Mouse (Mus musculus): ENCODE measurements around the gene Gm2056. TPM values are rescaled to one million over a fixed set of nuclear protein-coding genes. Genes with fewer than 3 reads are reported as not detected.

The Gm2056 gene
- polyA plus RNA-seq (2014; fragmentation: Illumina TruSeq; extraction: RNeasy Lipid Tissue Mini Kit (QIAGEN cat#74804); ENCODE audit: low read depth, low replicate concordance): not detected

DNA sequence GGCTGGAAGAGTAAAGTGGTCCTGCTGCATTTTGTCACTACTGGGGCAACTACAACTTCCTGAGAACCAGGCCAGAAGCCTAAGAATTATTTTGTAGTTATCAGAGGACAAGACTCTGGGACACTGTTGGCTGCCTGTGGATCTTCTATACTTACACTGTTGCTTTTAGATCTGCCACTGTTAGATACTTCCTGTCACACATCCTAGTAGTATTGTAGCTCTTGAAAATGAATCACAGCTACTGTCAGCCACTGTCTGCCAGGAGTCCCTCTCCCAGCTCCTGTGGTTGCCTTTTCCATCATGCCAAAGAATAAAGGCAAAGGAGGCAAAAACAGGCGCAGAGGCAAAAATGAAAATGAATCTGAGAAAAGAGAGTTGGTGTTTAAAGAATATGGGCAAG, at the start of gene Gm2056:
Gene Gm2056, plus strand, starts transcription at position 301 of the 400 bp plus-strand sequence.

DNA sequence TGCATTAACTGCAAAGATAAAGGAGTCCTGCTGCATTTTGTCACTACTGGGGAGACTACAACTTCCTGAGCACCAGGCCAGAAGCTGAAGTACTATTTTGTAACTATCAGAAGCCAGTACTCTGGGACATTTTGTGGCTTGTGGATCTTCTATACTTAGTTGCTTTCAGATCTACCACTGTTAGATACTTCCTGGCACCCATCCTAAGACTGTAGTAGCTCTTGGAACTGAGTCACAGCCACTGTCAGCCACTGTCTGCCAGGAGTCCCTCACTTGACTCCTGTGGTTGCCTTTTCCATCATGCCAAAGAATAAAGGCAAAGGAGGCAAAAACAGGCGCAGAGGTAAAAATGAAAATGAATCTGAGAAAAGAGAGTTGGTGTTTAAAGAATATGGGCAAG, 15.3 kb upstream of the Gm2056 start, which contains the start of gene Gm2075:
Gene Gm2075, plus strand, starts transcription at position 301 of the 400 bp plus-strand sequence.

DNA sequence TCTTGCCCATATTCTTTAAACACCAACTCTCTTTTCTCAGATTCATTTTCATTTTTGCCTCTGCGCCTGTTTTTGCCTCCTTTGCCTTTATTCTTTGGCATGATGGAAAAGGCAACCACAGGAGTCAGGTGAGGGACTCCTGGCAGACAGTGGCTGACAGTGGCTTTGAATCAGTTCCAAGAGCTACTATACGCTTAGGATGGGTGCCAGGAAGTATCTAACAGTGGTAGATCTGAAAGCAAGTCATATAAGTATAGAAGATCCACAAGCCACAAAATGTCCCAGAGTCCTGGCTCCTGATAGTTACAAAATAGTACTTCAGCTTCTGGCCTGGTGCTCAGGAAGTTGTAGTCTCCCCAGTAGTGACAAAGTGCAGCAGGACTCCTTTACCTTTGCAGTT, 8.1 kb upstream of the Gm2056 start, which contains the start of gene Gm6803:
Gene Gm6803, minus strand, starts transcription at position 101 of the 400 bp plus-strand sequence.

Other genes starting within 250 kb of the Gm2056 start
- not detected for gene Gm21936, start 231.5 kb upstream of the Gm2056 start, polyA plus RNA-seq (2014; fragmentation: Illumina TruSeq; extraction: RNeasy Lipid Tissue Mini Kit (QIAGEN cat#74804); ENCODE audit: low read depth, low replicate concordance)
- gene BB287469, start 210.4 kb upstream of the Gm2056 start, polyA plus RNA-seq (2014; fragmentation: Illumina TruSeq; extraction: RNeasy Lipid Tissue Mini Kit (QIAGEN cat#74804); ENCODE audit: low read depth, low replicate concordance): not detected
- not detected for gene Gm2001, start 184.7 kb upstream of the Gm2056 start, polyA plus RNA-seq (2014; fragmentation: Illumina TruSeq; extraction: RNeasy Lipid Tissue Mini Kit (QIAGEN cat#74804); ENCODE audit: low read depth, low replicate concordance)
- not detected for gene Gm2016, start 152.9 kb upstream of the Gm2056 start, polyA plus RNA-seq (2014; fragmentation: Illumina TruSeq; extraction: RNeasy Lipid Tissue Mini Kit (QIAGEN cat#74804); ENCODE audit: low read depth, low replicate concordance)
- not detected for gene Gm2022, start 131.6 kb upstream of the Gm2056 start, polyA plus RNA-seq (2014; fragmentation: Illumina TruSeq; extraction: RNeasy Lipid Tissue Mini Kit (QIAGEN cat#74804); ENCODE audit: low read depth, low replicate concordance)
- not detected for gene Gm2035, start 107.1 kb upstream of the Gm2056 start, polyA plus RNA-seq (2014; fragmentation: Illumina TruSeq; extraction: RNeasy Lipid Tissue Mini Kit (QIAGEN cat#74804); ENCODE audit: low read depth, low replicate concordance)
- not detected for gene Gm2042, start 72.9 kb upstream of the Gm2056 start, polyA plus RNA-seq (2014; fragmentation: Illumina TruSeq; extraction: RNeasy Lipid Tissue Mini Kit (QIAGEN cat#74804); ENCODE audit: low read depth, low replicate concordance)
- not detected for gene Gm2075, start 15.2 kb upstream of the Gm2056 start, polyA plus RNA-seq (2014; fragmentation: Illumina TruSeq; extraction: RNeasy Lipid Tissue Mini Kit (QIAGEN cat#74804); ENCODE audit: low read depth, low replicate concordance)
- not detected for gene Gm6803, start 8.2 kb upstream of the Gm2056 start, polyA plus RNA-seq (2014; fragmentation: Illumina TruSeq; extraction: RNeasy Lipid Tissue Mini Kit (QIAGEN cat#74804); ENCODE audit: low read depth, low replicate concordance)
- gene Gm16368, start 56.7 kb downstream of the Gm2056 start, polyA plus RNA-seq (2014; fragmentation: Illumina TruSeq; extraction: RNeasy Lipid Tissue Mini Kit (QIAGEN cat#74804); ENCODE audit: low read depth, low replicate concordance): not detected
- not detected for gene Gm10436, start 155.1 kb downstream of the Gm2056 start, polyA plus RNA-seq (2014; fragmentation: Illumina TruSeq; extraction: RNeasy Lipid Tissue Mini Kit (QIAGEN cat#74804); ENCODE audit: low read depth, low replicate concordance)
- not detected for gene Gm8332, start 223.1 kb downstream of the Gm2056 start, polyA plus RNA-seq (2014; fragmentation: Illumina TruSeq; extraction: RNeasy Lipid Tissue Mini Kit (QIAGEN cat#74804); ENCODE audit: low read depth, low replicate concordance)
- not detected for gene Gm5662, start 247.5 kb downstream of the Gm2056 start, polyA plus RNA-seq (2014; fragmentation: Illumina TruSeq; extraction: RNeasy Lipid Tissue Mini Kit (QIAGEN cat#74804); ENCODE audit: low read depth, low replicate concordance)

Measured in sigmoid colon, adult 10 weeks (tissue).